Mouse (Mus musculus): ENCODE data around the gene Mrrf. TPM values are rescaled to one million over a fixed set of nuclear protein-coding genes. Genes with fewer than 3 reads are reported as not detected.

Mrrf gene
- total and polyA plus RNA-seq, 2 experiments from 2014 or later: 29.7 to 38.5 TPM

DNA sequence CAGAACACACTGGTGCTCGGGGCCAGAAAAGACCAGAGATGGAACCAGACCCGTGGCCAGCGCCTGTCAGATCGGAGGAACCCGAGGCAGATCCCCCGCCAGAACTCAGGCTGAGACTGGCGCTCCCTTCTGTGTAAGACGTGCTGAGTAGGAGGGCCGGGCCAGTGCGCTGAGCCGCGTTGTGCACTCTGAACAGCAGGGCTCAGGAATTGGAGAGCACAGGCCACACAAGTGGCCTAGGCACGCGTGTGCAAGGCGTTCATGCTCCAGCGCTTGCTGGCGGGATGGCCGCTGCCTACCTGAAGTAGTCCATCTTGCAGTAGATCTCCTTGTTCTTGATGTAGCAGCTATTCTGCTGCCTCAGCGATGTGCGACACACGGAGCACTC is 33.6 kb upstream of the Mrrf start:
- no peak overlapping the region for H3K9ac ChIP-seq (replicated peaks; ENCODE audit: low read depth, low read length)
- ATAC-seq (ENCODE audit: insufficient read depth, low read depth) (no peak), DNase-seq (ENCODE audit: low spot score) (no peak)
- TF ChIP-seq CTCF (IDR thresholded peaks at IDR 0.05; ENCODE audit: low read depth) (no peak), EP300 (IDR thresholded peaks at IDR 0.05; ENCODE audit: low read depth) (no peak)
- 6% methylated on average over 21 of the region's 21 CpGs for WGBS
- peak overlapping the region; percentile 51 for H3K4me3 ChIP-seq (ENCODE audit: low read depth, low read length)
- H3K27ac ChIP-seq (ENCODE audit: low read depth): no peak overlapping the region
- peaks cover 96% of the 10 kb centered on the region for H3K27me3 ChIP-seq (ENCODE audit: control insufficient read depth, insufficient read depth, low read length)
- H3K9me3 ChIP-seq (replicated peaks; ENCODE audit: control insufficient read depth, low read length): no peaks in the 10 kb centered on the region
- peak overlapping the region; percentile 81 for H3K4me2 ChIP-seq (ENCODE audit: low read depth, low read length)
- peaks cover 26% of the 10 kb centered on the region for H3K4me1 ChIP-seq (ENCODE audit: control insufficient read depth, insufficient read depth)
- H3K36me3 ChIP-seq (replicated peaks; ENCODE audit: control insufficient read depth, insufficient read depth, low read length): no peaks in the 10 kb centered on the region

DNA sequence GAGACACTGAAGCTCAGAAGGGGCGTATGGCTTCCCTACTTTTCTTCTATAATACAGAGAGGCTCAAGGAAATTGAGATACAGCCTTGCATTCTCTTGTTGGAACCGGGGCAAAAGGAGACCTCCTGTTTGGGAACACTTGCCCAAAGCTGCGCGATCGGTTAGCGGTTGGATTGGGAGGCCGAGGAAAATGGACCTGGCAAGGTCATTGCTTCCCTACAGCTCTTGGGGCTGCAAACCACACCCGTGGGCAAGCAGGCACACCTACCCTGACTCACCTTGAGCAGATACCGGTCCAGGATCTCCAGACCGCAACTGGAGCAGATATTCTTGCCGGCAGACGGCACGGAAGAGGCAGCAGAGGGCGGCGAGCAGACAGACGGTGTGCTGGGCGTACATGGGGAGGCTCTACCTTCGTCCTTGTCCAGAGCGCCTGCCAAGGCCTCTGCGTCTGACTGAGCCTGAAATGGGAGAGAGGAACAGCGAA is 33.1 kb upstream of the Mrrf start:
- H3K27ac ChIP-seq (ENCODE audit: low read depth): no peak overlapping the region
- H3K4me3 ChIP-seq (ENCODE audit: low read depth, low read length): peak overlapping the region; percentile 51
- no peaks in the 10 kb centered on the region for H3K36me3 ChIP-seq (replicated peaks; ENCODE audit: control insufficient read depth, insufficient read depth, low read length)
- WGBS: 5% methylated on average over 21 of the region's 21 CpGs
- no peak overlapping the region for H3K9ac ChIP-seq (replicated peaks; ENCODE audit: low read depth, low read length)
- peaks cover 26% of the 10 kb centered on the region for H3K4me1 ChIP-seq (ENCODE audit: control insufficient read depth, insufficient read depth)
- peak overlapping the region; percentile 81 for H3K4me2 ChIP-seq (ENCODE audit: low read depth, low read length)
- H3K27me3 ChIP-seq (ENCODE audit: control insufficient read depth, insufficient read depth, low read length): peaks cover 96% of the 10 kb centered on the region
- TF ChIP-seq EP300 (IDR thresholded peaks at IDR 0.05; ENCODE audit: low read depth): no peak
- TF ChIP-seq CTCF (IDR thresholded peaks at IDR 0.05; ENCODE audit: low read depth): no peak
- ATAC-seq (ENCODE audit: insufficient read depth, low read depth) (no peak; the same call in 1 of the 2 replicates), DNase-seq (ENCODE audit: low spot score) (no peak)
- no peaks in the 10 kb centered on the region for H3K9me3 ChIP-seq (replicated peaks; ENCODE audit: control insufficient read depth, low read length)

DNA sequence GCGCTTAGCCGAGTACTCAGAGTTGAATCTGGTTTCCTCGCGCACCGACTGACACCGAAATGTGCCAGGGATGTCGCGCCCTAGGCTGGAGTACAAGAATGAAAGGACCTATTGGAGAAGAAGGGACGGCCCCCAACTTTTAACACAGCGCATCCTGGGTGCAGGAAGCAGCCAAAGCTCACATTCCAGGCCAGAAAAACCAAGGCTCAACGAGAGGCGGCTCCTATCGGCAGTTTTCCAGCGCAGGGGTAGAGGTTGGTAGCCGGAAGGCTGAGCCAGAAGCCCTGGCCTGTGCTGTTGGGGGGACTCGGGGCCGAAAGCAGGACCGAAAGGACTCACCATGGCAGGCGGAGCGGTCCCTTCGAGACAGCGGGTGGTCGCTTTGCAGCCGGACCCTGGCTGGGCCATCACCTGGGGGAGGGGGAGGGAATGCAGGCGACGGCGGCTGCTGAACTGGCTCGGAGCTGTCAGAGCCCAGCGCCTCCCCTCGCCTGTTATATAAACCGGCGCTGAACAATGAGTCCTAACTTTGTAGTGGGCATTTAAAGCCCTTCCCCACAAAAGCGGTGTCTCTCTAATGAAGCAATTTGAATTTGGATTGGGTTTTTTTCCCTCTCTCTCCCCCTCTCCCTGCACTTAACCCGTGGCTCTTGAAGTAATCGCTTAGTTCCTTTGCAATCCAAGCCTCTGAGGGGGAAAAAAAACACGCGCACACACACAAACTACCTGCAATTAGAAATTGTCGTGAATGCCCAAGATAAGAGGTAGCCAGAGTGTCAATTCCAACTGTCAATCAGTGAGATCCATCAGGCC is 32.4 kb upstream of the Mrrf start:
- Histone ChIP-seq H3K27me3 (ENCODE audit: control insufficient read depth, insufficient read depth, low read length) (peaks cover 91% of the 10 kb centered on the region), H3K9ac (replicated peaks; ENCODE audit: low read depth, low read length) (no peak overlapping the region), H3K4me2 (ENCODE audit: low read depth, low read length) (peak overlapping the region; percentile 81), H3K36me3 (replicated peaks; ENCODE audit: control insufficient read depth, insufficient read depth, low read length) (no peaks in the 10 kb centered on the region), H3K4me1 (ENCODE audit: control insufficient read depth, insufficient read depth) (peaks cover 26% of the 10 kb centered on the region), H3K9me3 (replicated peaks; ENCODE audit: control insufficient read depth, low read length) (no peaks in the 10 kb centered on the region), H3K4me3 (ENCODE audit: low read depth, low read length) (peak overlapping the region; percentile 51), H3K27ac (ENCODE audit: low read depth) (no peak overlapping the region)
- TF ChIP-seq EP300 (IDR thresholded peaks at IDR 0.05; ENCODE audit: low read depth) (no peak), CTCF (IDR thresholded peaks at IDR 0.05; ENCODE audit: low read depth) (no peak)
- ATAC-seq (ENCODE audit: insufficient read depth, low read depth) (no peak), DNase-seq (ENCODE audit: low spot score) (no peak)
- 2% methylated on average over 36 of the region's 38 CpGs for WGBS

DNA sequence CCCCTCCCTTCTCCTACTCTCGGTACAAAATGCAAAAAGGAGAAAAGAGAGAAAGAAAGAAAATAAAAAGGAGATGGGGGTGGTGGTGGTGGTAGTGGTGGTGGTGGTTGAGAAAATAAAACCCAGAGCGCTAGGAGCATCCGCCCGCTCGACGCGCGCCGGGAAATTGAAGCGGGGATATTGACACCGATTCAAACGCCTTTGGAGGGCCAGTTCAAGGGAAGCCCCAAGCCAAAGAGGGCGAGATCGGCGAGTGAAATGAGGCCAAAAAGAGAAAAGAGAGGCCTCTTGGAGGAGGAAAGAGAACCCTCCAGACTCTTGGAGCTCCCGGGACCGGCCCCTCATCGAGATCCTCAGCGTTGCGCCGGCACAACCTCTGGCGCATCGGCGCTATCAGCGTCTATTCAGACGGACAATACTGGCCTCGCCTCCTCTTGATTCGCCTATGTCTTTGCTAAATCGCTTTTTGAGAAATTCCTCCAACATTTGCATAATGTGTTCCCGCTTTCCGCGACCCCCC is 31.7 kb upstream of the Mrrf start:
- peaks cover 89% of the 10 kb centered on the region for H3K27me3 ChIP-seq (ENCODE audit: control insufficient read depth, insufficient read depth, low read length)
- peak overlapping the region; percentile 51 for H3K4me3 ChIP-seq (ENCODE audit: low read depth, low read length)
- DNase-seq (ENCODE audit: low spot score) (no peak), ATAC-seq (ENCODE audit: insufficient read depth, low read depth) (no peak)
- H3K9me3 ChIP-seq (replicated peaks; ENCODE audit: control insufficient read depth, low read length): no peaks in the 10 kb centered on the region
- WGBS: 1% methylated on average over 32 of the region's 32 CpGs
- H3K27ac ChIP-seq (ENCODE audit: low read depth): no peak overlapping the region
- H3K9ac ChIP-seq (replicated peaks; ENCODE audit: low read depth, low read length): peak overlapping the region; percentile 57; the same call in 1 of the 2 replicates
- TF ChIP-seq CTCF (IDR thresholded peaks at IDR 0.05; ENCODE audit: low read depth) (no peak), EP300 (IDR thresholded peaks at IDR 0.05; ENCODE audit: low read depth) (no peak)
- peak overlapping the region; percentile 81 for H3K4me2 ChIP-seq (ENCODE audit: low read depth, low read length)
- H3K4me1 ChIP-seq (ENCODE audit: control insufficient read depth, insufficient read depth): peaks cover 26% of the 10 kb centered on the region
- H3K36me3 ChIP-seq (replicated peaks; ENCODE audit: control insufficient read depth, insufficient read depth, low read length): no peaks in the 10 kb centered on the region

DNA sequence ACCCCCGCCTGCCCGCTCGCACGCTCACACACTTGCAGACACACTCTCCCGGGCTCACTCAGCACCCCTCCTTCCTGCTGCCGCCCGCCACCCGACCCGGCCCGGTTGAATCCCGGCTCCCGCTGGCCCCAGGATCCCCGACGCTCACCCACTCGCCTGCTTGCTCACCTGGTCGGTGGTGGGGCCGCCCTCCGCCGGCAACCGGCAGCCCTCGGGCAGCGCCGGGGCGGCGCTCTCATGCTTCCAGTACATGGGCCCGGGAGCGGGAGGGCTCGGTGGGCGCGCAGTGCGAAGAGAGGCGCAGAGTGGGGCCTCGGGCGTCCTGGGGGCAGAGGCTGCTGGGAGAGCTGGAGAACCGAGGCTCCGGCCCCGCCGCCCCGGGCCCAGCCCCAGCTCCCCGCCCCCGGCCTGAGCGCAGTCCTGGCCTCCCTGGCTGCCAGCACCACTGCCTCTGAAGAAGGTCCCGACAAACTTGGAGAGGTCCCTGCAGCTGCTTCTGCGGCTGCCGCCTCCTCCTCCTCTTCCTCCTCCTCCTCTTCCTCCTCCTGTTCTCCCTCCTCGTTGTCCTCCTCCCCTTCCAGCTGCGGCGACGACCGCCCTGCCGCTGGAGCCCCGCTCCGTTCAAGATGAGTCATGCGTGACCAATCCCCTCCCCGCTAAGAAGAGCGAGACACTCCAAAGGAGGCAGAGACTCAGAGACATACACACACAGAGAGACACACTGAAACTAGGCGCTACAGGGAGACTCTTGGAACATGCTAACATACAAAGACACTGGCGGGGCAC is 31.0 kb upstream of the Mrrf start, which contains the start of gene Lhx6:
TSS of gene Lhx6 (minus strand) at position 453 of the 786 bp plus-strand sequence.
- WGBS: under 1% methylated on average over 56 of the region's 58 CpGs
- no peak for DNase-seq (ENCODE audit: low spot score)
- TF ChIP-seq CTCF (IDR thresholded peaks at IDR 0.05; ENCODE audit: low read depth): no peak
- no peak for TF ChIP-seq EP300 (IDR thresholded peaks at IDR 0.05; ENCODE audit: low read depth)
- peak within 1 kb of the TSS; percentile 51 for H3K4me3 ChIP-seq (ENCODE audit: low read depth, low read length)
- no peaks in the 10 kb centered on the region for H3K9me3 ChIP-seq (replicated peaks; ENCODE audit: control insufficient read depth, low read length)
- no peak within 1 kb of the TSS for H3K27ac ChIP-seq (ENCODE audit: low read depth)
- peak within 1 kb of the TSS; percentile 81 for H3K4me2 ChIP-seq (ENCODE audit: low read depth, low read length)
- peak; percentile 17; the same call in 1 of the 2 replicates for ATAC-seq (ENCODE audit: insufficient read depth, low read depth)
- no peaks in the 10 kb centered on the region for H3K36me3 ChIP-seq (replicated peaks; ENCODE audit: control insufficient read depth, insufficient read depth, low read length)
- H3K4me1 ChIP-seq (ENCODE audit: control insufficient read depth, insufficient read depth): peaks cover 26% of the 10 kb centered on the region
- peak within 1 kb of the TSS; percentile 57 for H3K9ac ChIP-seq (replicated peaks; ENCODE audit: low read depth, low read length)
- peaks cover 89% of the 10 kb centered on the region for H3K27me3 ChIP-seq (ENCODE audit: control insufficient read depth, insufficient read depth, low read length)
